Mouse (Mus musculus) heart, embryonic 10.5 days (tissue): ENCODE data around the gene Aqp1. TPM values are rescaled to one million over a fixed set of nuclear protein-coding genes. Genes with fewer than 3 reads are reported as not detected.
A peak's percentile ranks its signal among the peaks of the same experiment; 100 is the strongest.

Source experiments
- DNase-seq: peaks from one replicate; pipeline ENCODE4 v3.0.0-alpha.2; 2017; ENCODE audit warnings: low spot score
- H3K27ac ChIP-seq: fragments of 300-500 bp; sonication (generic); 2 replicates; pipeline ENCODE4 v1.5.1; 2016; ENCODE audit warnings: mild to moderate bottlenecking
- H3K27me3 ChIP-seq: fragments of 300-500 bp; sonication (generic); 2 replicates; pipeline ENCODE4 v1.6.1; 2016; ENCODE audit warnings: mild to moderate bottlenecking; ENCODE audit not compliant: poor library complexity, insufficient read depth, severe bottlenecking
- H3K36me3 ChIP-seq: fragments of 300-500 bp; sonication (generic); 2 replicates; pipeline ENCODE4 v1.6.1; 2016; ENCODE audit warnings: mild to moderate bottlenecking, moderate library complexity
- H3K4me1 ChIP-seq: fragments of 300-500 bp; sonication (generic); 2 replicates; pipeline ENCODE4 v1.6.1; 2016; ENCODE audit warnings: mild to moderate bottlenecking
- H3K4me3 ChIP-seq: fragments of 300-500 bp; sonication (generic); 2 replicates; pipeline ENCODE4 v1.5.1; 2016; ENCODE audit warnings: mild to moderate bottlenecking, moderate library complexity
- H3K9me3 ChIP-seq: fragments of 300-500 bp; sonication (generic); 2 replicates; pipeline ENCODE4 v1.6.1; 2016; ENCODE audit warnings: mild to moderate bottlenecking, moderate library complexity
- WGBS: fragments of 180-500 bp; shearing (Covaris S2); methylation state at CpG from one replicate; pipeline ENCODE4 v1.1.7; 2016; 5-methylcytosine and 5-hydroxymethylcytosine counted together
- polyA plus RNA-seq: library from polyadenylated mRNA; unstranded; fragments of >200 nt; fragmentation: Nextera tagmentation; extraction: Ambion mirVana; gene quantifications from 2 replicates; pipeline ENCODE4 v1.2.1, GENCODE M21; 2016

Aqp1 gene
- polyA plus RNA-seq, 1 experiment from 2014 or later, result 5.1 TPM

- H3K27me3 ChIP-seq, result peaks cover 68% of the 10 kb centered on the region
- DNase-seq, result peak; percentile 54
- 80% methylated on average over 4 of the region's 4 CpGs for WGBS
Measured at GRCm38 (mm10) chr6:55377461-55377860, 41.2 kb downstream of the Aqp1 start.

DNA sequence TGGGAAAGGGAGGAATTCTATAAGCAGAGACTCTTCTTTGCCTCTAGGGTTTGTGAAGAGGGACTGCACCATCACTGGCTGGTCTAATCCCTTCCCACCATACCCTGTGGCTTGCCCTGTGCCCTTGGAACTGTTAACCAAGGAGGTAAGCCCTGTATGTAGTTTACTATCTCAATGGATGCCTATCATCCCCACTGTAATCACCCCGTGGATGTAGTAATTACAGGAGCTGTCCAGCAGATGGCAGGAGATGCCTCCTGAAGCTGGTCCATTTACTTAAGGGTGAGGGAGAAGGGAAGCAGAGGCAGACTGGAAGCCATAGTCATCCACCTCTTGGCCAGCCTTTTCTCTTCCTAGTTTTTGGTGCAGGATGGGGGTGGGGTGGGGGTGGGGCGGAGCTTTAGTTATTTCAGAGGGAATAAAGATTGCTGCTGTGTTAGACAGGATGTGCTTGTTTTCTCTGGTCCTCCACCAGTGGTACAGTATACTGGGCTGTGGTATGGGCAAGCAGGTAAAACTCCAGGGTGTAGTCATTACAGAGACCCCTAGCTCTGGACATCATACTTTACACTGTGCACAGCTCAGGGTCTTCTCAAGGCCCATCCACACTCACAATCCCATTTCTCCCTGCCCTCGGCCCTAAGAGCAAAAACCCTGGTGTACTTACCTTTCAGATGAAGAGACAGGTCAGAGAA is 43.6 kb downstream of the Aqp1 start:
- no peak for DNase-seq
- Histone ChIP-seq H3K36me3 (no peaks in the 10 kb centered on the region), H3K27me3 (peaks cover 90% of the 10 kb centered on the region), H3K4me1 (no peaks in the 10 kb centered on the region), H3K4me3 (no peak overlapping the region), H3K27ac (no peak overlapping the region), H3K9me3 (no peaks in the 10 kb centered on the region)
- 40% methylated on average over 3 of the region's 3 CpGs for WGBS

More at GRCm38 (mm10) chr6:55377461-55377860, 41.2 kb downstream of the Aqp1 start:
- Histone ChIP-seq H3K4me3 (no peak overlapping the region), H3K36me3 (no peaks in the 10 kb centered on the region), H3K9me3 (no peaks in the 10 kb centered on the region), H3K27ac (no peak overlapping the region), H3K4me1 (no peaks in the 10 kb centered on the region)

DNA sequence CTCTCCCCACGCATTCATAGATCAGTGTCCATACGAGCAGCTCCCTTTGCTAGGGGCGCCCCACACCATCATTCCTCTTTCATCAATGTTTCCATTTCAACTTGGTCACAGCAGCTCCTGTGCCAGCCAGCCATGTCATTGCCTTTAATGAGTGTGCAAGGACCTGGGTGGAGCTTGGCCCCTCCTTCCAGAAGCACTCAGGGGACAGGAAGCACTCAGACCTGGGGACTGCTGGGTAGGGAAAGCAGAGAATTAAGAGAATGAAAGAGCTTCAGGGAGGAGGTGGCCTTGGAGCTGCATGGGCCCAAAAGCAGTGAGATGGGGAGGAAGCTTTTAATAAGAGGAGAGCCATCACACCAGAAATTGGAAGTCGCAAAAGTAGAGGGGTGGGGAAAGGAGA is 45.7 kb downstream of the Aqp1 start:
- 75% methylated on average over 4 of the region's 4 CpGs for WGBS
- H3K36me3 ChIP-seq, result no peaks in the 10 kb centered on the region
- H3K27ac ChIP-seq, result no peak overlapping the region
- DNase-seq, result no peak
- no peaks in the 10 kb centered on the region for H3K4me1 ChIP-seq
- H3K27me3 ChIP-seq, result peaks cover 97% of the 10 kb centered on the region
- H3K4me3 ChIP-seq, result no peak overlapping the region
- H3K9me3 ChIP-seq, result no peaks in the 10 kb centered on the region

DNA sequence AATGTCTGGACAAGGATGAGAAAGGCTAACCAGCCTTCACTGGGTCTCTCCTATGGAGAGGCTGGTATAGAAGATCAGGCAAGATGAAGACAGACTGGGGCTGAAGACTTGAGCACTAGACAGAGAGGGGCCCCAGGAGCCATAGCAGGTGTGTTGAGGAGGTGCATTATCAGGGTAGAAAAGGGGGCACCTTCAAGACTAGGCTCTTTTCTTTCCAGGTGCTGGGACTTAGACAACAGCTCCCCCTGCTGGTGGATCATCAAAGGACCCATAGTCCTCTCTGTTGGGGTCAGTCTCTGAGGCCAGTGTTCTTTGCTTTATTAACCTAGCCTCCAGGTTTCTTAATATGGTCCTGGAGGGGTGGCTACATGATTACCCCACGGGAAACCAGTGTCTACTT is 47.7 kb downstream of the Aqp1 start:
- Histone ChIP-seq H3K27me3 (peaks cover 97% of the 10 kb centered on the region), H3K4me1 (peaks cover 6% of the 10 kb centered on the region; the same call in 1 of the 2 replicates), H3K27ac (no peak overlapping the region), H3K36me3 (no peaks in the 10 kb centered on the region), H3K9me3 (no peaks in the 10 kb centered on the region), H3K4me3 (no peak overlapping the region)
- DNase-seq, result no peak
- 8% methylated on average over 1 of the region's 1 CpGs for WGBS

DNA sequence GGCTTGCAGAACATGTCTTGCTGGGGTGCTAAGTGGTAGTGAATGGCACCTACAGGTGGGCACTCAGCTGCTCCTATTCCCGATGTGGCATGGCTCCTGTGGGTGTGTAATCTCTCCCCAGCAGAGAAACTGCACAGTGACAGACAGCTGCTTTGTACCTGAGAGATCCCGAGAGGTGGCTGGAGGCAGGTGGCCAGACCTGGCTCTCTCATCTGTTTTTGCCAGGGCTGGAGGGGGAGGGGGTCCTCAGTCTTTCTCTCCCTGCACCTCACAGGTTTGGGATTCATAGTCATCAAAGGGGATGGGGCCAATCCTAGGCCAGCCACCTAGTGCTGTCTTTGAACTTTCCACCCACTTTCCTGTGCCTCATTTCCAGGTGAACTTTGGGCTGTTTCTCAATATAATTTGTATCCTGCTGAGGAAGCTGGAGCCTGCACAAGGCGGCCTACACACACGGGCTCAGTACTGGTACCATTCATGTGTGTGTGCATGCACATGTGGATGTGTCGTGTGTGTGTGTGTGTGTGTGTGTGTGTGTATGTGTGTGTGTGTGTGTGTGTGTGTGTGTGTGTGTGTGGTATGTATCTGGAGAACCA is 48.2 kb downstream of the Aqp1 start:
- Histone ChIP-seq H3K27ac (no peak overlapping the region), H3K36me3 (no peaks in the 10 kb centered on the region), H3K4me1 (peaks cover 8% of the 10 kb centered on the region; the same call in 1 of the 2 replicates), H3K9me3 (no peaks in the 10 kb centered on the region), H3K27me3 (peaks cover 95% of the 10 kb centered on the region), H3K4me3 (no peak overlapping the region)
- no peak for DNase-seq
- 59% methylated on average over 5 of the region's 5 CpGs for whole genome bisulfite sequencing

DNA sequence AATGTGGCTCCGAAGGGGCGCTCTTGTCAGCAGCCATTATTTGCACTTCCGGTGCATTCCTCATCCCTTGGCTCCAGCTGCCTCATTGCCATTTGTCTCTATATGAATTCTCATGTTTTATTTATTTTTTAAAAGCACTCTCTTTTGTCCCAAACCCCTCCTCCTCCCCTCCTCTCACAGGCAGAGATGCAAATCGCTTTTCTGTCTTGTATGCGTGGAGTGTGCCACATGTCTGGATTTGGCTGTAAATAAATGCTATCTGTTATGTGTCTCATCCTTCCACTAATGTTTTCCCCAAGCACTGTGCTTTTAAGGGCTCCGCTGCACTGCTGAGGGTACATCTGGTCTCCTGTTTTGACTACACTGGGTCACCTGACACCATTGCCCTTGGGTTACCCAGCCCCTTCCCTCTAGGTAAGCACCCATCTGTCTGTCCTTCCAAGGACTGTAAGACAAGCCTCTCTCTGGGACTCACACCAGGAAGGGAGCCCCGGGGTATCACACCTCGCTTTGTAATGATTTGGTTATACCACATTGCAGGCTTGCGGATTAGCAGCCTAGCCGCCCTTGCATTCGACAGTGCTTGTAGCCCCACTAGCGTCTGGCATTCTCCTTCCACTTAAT is 52.4 kb downstream of the Aqp1 start:
- H3K36me3 ChIP-seq, result no peaks in the 10 kb centered on the region
- peaks cover 93% of the 10 kb centered on the region for H3K27me3 ChIP-seq
- no peaks in the 10 kb centered on the region for H3K9me3 ChIP-seq
- peaks cover 11% of the 10 kb centered on the region; the same call in 1 of the 2 replicates for H3K4me1 ChIP-seq
- peak; percentile 63 for DNase-seq
- 33% methylated on average over 12 of the region's 12 CpGs for WGBS
- no peak overlapping the region for H3K4me3 ChIP-seq
- no peak overlapping the region for H3K27ac ChIP-seq

DNA sequence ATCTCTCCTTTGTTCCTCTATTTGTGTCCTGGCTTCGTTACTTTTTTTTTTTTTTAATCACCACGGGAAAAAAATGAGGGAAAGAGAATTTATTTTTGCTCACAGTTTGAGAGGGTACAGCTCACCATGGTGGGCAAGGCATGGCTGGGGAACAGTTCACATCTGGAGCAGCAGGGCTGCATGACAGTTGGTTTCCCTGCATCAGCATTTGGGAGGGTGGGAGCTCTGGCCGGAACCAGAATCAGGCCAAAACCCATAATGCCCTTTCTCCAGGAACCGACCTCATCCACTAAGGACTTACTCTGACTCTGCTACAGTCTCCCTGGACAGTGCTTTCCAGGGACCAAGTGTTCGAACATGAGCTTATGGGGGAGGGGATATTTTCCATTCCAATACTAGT is 53.1 kb downstream of the Aqp1 start:
- Histone ChIP-seq H3K27ac (no peak overlapping the region), H3K36me3 (no peaks in the 10 kb centered on the region), H3K27me3 (peaks cover 95% of the 10 kb centered on the region), H3K4me3 (no peak overlapping the region), H3K9me3 (no peaks in the 10 kb centered on the region), H3K4me1 (peaks cover 11% of the 10 kb centered on the region; the same call in 1 of the 2 replicates)
- DNase-seq, result peak; percentile 53
- 46% methylated on average over 5 of the region's 5 CpGs for WGBS

DNA sequence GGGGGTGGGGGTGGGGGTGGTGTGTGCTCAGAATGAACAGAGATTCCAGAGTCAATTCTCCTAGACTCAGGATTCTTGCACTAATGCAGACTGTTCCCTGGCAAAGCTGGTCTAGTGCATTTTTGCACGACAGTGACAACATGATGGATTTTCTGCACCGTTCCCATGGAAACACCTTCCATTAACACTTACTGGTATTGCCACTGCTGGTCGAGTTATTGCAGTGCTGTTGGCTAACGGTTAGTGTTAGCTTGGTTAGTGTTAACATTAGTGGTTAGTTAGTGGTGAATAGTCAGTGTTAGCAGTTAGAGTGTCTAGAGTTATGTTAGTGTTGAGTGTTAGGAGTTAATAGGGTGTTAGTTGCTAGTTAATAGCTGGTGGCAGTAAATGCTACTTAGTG is 55.6 kb downstream of the Aqp1 start:
- no peak for DNase-seq
- WGBS, result 49% methylated on average over 4 of the region's 4 CpGs
- H3K27me3 ChIP-seq, result peaks cover 96% of the 10 kb centered on the region

GRCm38 (mm10) chr6:55392453-55392852 is 56.2 kb downstream of the Aqp1 start:
- H3K36me3 ChIP-seq, result no peaks in the 10 kb centered on the region
- 15% methylated on average over 4 of the region's 4 CpGs for WGBS
- H3K4me3 ChIP-seq, result no peak overlapping the region
- peaks cover 15% of the 10 kb centered on the region; the same call in 1 of the 2 replicates for H3K4me1 ChIP-seq
- H3K27ac ChIP-seq, result no peak overlapping the region
- no peaks in the 10 kb centered on the region for H3K9me3 ChIP-seq
- peaks cover 96% of the 10 kb centered on the region for H3K27me3 ChIP-seq
- peak; percentile 85 for DNase-seq

More for the DNA sequence above, 55.6 kb downstream of the Aqp1 start:
- Histone ChIP-seq H3K27ac (no peak overlapping the region), H3K4me1 (peaks cover 15% of the 10 kb centered on the region; the same call in 1 of the 2 replicates), H3K4me3 (no peak overlapping the region), H3K36me3 (no peaks in the 10 kb centered on the region), H3K9me3 (no peaks in the 10 kb centered on the region)

DNA sequence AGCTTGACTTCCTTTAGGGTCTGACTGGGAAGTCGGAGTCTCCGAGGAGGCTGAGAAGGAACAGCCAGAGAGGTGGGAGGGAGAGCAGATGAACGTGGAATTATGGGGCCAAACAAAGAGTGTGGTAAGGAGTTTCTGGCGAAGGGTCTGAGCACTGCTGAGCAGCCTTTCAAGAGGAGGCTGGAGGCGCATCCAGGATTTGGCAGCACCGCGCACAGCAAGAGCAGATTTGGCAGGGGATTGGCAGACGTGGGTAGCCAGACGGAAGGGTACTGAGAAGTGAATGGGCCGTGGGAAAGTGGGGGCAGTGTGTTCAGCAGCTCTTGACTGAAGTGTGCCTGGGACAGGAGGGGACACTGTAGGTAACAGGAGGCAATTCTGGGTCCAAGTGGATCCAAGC is 58.6 kb downstream of the Aqp1 start:
- peaks cover 98% of the 10 kb centered on the region for H3K27me3 ChIP-seq
- DNase-seq, result no peak
- no peaks in the 10 kb centered on the region for H3K36me3 ChIP-seq
- no peak overlapping the region for H3K27ac ChIP-seq
- 77% methylated on average over 10 of the region's 10 CpGs for WGBS
- H3K9me3 ChIP-seq, result no peaks in the 10 kb centered on the region
- no peak overlapping the region for H3K4me3 ChIP-seq
- peaks cover 7% of the 10 kb centered on the region; the same call in 1 of the 2 replicates for H3K4me1 ChIP-seq

DNA sequence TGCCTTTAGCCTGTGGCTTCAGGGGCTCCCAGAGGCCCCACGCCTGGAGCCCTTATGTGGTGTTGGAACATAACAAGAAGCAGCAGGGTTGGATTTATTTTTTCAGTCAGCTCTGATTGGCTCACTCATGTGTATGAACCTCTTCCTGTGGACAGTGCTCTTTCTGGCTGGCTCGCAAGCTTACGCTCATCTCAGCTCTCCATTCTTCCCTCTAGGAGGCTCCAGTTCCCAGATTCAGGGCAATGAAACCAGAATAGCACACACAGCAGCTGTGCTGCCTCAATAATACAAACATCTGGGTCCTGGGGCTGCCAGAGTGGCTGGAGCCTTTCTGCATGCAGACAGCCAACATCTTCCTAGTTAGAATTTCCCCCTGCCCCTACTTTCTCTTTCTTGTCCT is 59.9 kb downstream of the Aqp1 start:
- WGBS, result 41% methylated on average over 3 of the region's 3 CpGs
- no peak for DNase-seq
- Histone ChIP-seq H3K9me3 (no peaks in the 10 kb centered on the region), H3K36me3 (no peaks in the 10 kb centered on the region), H3K4me3 (no peak overlapping the region), H3K27me3 (peaks cover 99% of the 10 kb centered on the region), H3K4me1 (peaks cover 7% of the 10 kb centered on the region; the same call in 1 of the 2 replicates), H3K27ac (no peak overlapping the region)

DNA sequence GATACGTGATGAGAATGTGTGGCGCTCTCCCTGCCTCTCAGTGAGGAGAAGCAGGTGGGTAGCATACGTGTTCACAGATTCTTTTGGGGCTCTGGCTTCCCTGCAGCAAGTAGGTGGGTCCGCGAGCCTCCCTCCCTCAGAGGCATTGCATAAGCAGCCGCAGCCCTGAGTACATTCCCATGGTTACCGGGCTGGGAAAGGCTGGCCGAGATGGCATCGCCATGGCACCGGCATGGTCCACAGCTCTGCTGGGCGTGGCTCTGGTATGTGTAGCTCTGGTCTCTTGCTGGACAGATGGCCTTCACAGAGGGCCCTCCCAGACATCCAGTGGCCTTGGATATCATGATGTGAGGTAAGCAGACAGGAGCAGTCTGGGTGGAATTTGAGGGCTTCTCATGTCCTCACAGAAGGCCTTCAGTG is 60.4 kb downstream of the Aqp1 start:
- H3K4me3 ChIP-seq, result no peak overlapping the region
- H3K27me3 ChIP-seq, result peaks cover 98% of the 10 kb centered on the region
- H3K27ac ChIP-seq, result no peak overlapping the region
- no peaks in the 10 kb centered on the region for H3K36me3 ChIP-seq
- H3K9me3 ChIP-seq, result no peaks in the 10 kb centered on the region
- DNase-seq, result no peak
- WGBS, result 79% methylated on average over 11 of the region's 11 CpGs
- peaks cover 7% of the 10 kb centered on the region; the same call in 1 of the 2 replicates for H3K4me1 ChIP-seq
